ENCODE assay signal across 29 mouse cellular contexts in the genomic region with DNA sequence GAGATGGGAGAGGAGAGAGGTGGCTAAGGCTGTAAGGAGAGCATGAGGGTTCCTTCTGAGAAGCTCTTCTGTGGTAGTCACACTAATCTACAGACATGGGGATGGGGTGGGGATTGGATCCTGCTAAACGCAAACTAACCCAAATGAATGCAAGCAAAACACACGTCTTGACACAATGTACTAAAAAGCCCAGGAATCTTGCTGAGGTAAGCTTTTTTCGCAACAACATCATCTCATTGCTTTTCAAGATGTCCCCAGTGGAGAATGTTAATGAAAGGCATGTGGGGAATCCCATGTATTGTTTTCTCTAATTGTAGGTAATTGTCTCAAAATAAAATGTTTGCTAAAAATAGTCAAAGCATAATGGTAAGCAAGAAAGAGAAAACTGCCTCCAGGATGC.
DNase-seq lines count a peak whose midpoint lies in the region; ATAC-seq and TF ChIP-seq lines count a peak whose summit lies in the region.
"Had no signal": no experiment of that assay in that cellular context is flagged by ENCODE, and none has a peak within 500 bp of the region (broad histone marks: within the 10 kb centered on the region; RNA-seq: fewer than 3 reads in every experiment).

No protein-coding gene starts in this region.

- peak; percentile 12 for DNase-seq in embryonic facial prominence, embryonic 14.5 days (ENCODE audit: low spot score)
- no peak for DNase-seq in embryonic facial prominence, embryonic 10.5 days (ENCODE audit: low spot score)
- no peak for DNase-seq in CH12.LX (ENCODE audit: extremely low read depth)
- peak; percentile 36 for DNase-seq in R1 (ENCODE audit: low read depth, low spot score)
- peak; percentile 11 for DNase-seq in brain, embryonic 14.5 days (ENCODE audit: low read depth)
- no peak for DNase-seq in thymus, adult 2 months
- DNase-seq: adrenal gland, adult 8-10 months; adrenal gland, postnatal 14 days; adrenal gland, postnatal 36 days; B cell, adult 2 months; cerebellum, adult 11 months; cerebellum, adult 18-20 months; cerebellum, adult 8-10 months; cerebellum, adult 9-11 months; cerebellum, postnatal 14 days; cerebellum, postnatal 36 days; embryo, embryonic 11 days; forebrain, postnatal 0 days had no signal

- H3K9me3 ChIP-seq in embryonic facial prominence, embryonic 14.5 days (ENCODE audit: control insufficient read depth, low read length) = no peaks in the 10 kb centered on the region
- no peaks in the 10 kb centered on the region for H3K9me3 ChIP-seq in embryonic facial prominence, embryonic 10.5 days
- H3K9me3 ChIP-seq in CH12.LX (replicated peaks; ENCODE audit: low read length) = peaks cover 35% of the 10 kb centered on the region
- no peaks in the 10 kb centered on the region for H3K9me3 ChIP-seq in liver, embryonic 12.5 days (replicated peaks)
- H3K9me3 ChIP-seq: embryonic facial prominence, embryonic 12.5 days; embryonic facial prominence, embryonic 15.5 days; forebrain, embryonic 12.5 days; forebrain, embryonic 15.5 days had no signal

- H3K27me3 ChIP-seq in embryonic facial prominence, embryonic 14.5 days (replicated peaks; ENCODE audit: control insufficient read depth, insufficient read depth, low read length) = no peaks in the 10 kb centered on the region
- H3K27me3 ChIP-seq in embryonic facial prominence, embryonic 10.5 days (replicated peaks; ENCODE audit: low read depth, poor library complexity, severe bottlenecking) = no peaks in the 10 kb centered on the region
- no peaks in the 10 kb centered on the region for H3K27me3 ChIP-seq in CH12.LX (replicated peaks)
- no peaks in the 10 kb centered on the region for H3K27me3 ChIP-seq in liver, embryonic 12.5 days (replicated peaks)
- no peaks in the 10 kb centered on the region for H3K27me3 ChIP-seq in thymus, adult 2 months (ENCODE audit: control insufficient read depth, insufficient read depth, low read length)
- H3K27me3 ChIP-seq: embryonic facial prominence, embryonic 12.5 days; embryonic facial prominence, embryonic 15.5 days; forebrain, embryonic 12.5 days; forebrain, embryonic 15.5 days had no signal

- WGBS in embryonic facial prominence, embryonic 14.5 days = 34% methylated on average over 3 of the region's 3 CpGs
- 55% methylated on average over 3 of the region's 3 CpGs for WGBS in embryonic facial prominence, embryonic 10.5 days
- 51% methylated on average over 3 of the region's 3 CpGs for WGBS in liver, embryonic 12.5 days (ENCODE audit: insufficient replicate concordance)
- 76% methylated on average over 3 of the region's 3 CpGs for WGBS in thymus, adult 2 months

- no peak for TF ChIP-seq EP300 in CH12.LX (IDR thresholded peaks at IDR 0.05; ENCODE audit: low read length)

- H3K36me3 ChIP-seq in embryonic facial prominence, embryonic 14.5 days (ENCODE audit: control insufficient read depth, insufficient read depth, low read length) = no peaks in the 10 kb centered on the region
- no peaks in the 10 kb centered on the region for H3K36me3 ChIP-seq in embryonic facial prominence, embryonic 10.5 days (replicated peaks)
- H3K36me3 ChIP-seq in CH12.LX (replicated peaks in 1 of 2; ENCODE audit: control insufficient read depth in 1 of 2, insufficient read depth in 1 of 2, low read length in 1 of 2) = no peaks in the 10 kb centered on the region
- H3K36me3 ChIP-seq in liver, embryonic 12.5 days = no peaks in the 10 kb centered on the region
- no peaks in the 10 kb centered on the region for H3K36me3 ChIP-seq in thymus, adult 2 months (ENCODE audit: control insufficient read depth, insufficient read depth, low read length)
- H3K36me3 ChIP-seq: embryonic facial prominence, embryonic 12.5 days; embryonic facial prominence, embryonic 15.5 days; forebrain, embryonic 10.5 days; forebrain, embryonic 12.5 days; forebrain, embryonic 15.5 days; G1E had no signal

- no peak for TF ChIP-seq POLR2A in CH12.LX (IDR thresholded peaks at IDR 0.05; ENCODE audit: low read depth, low read length)
- no peak for TF ChIP-seq POLR2A in brain, embryonic 14.5 days (IDR thresholded peaks at IDR 0.05; ENCODE audit: borderline replicate concordance, extremely low read depth, insufficient read depth, insufficient read length, poor library complexity, severe bottlenecking)
- TF ChIP-seq POLR2A in thymus, adult 2 months (IDR thresholded peaks at IDR 0.05; ENCODE audit: control insufficient read depth, extremely low read depth, insufficient read depth, low read length, poor library complexity) = no peak

- H3K9ac ChIP-seq in embryonic facial prominence, embryonic 14.5 days (ENCODE audit: low read depth, low read length) = no peak overlapping the region
- H3K9ac ChIP-seq in CH12.LX (ENCODE audit: insufficient read depth, low read depth) = no peak overlapping the region
- H3K9ac ChIP-seq in liver, embryonic 12.5 days = no peak overlapping the region
- H3K9ac ChIP-seq: embryonic facial prominence, embryonic 12.5 days; embryonic facial prominence, embryonic 15.5 days; forebrain, embryonic 12.5 days; forebrain, embryonic 15.5 days; forebrain, postnatal 0 days had no signal

- no peak for ATAC-seq in embryonic facial prominence, embryonic 14.5 days (ENCODE audit: low read depth)
- ATAC-seq in liver, embryonic 12.5 days = no peak
- ATAC-seq: activated CD4-positive, CD25-positive, alpha-beta regulatory T cell, adult 4 months; CD4-positive, CD25-positive, alpha-beta regulatory T cell, adult 4 months; forebrain, embryonic 15.5 days; forebrain, postnatal 0 days; Patski had no signal

- no peak for TF ChIP-seq RAD21 in CH12.LX (IDR thresholded peaks at IDR 0.05; ENCODE audit: low read depth, low read length)

- H3K4me3 ChIP-seq in embryonic facial prominence, embryonic 14.5 days (ENCODE audit: low read depth, low read length) = no peak overlapping the region
- no peak overlapping the region for H3K4me3 ChIP-seq in embryonic facial prominence, embryonic 10.5 days
- H3K4me3 ChIP-seq in CH12.LX (replicated peaks in 1 of 3; ENCODE audit: low read depth in 2 of 3, low read length in 2 of 3, poor library complexity in 1 of 3) = no peak overlapping the region
- no peak overlapping the region for H3K4me3 ChIP-seq in liver, embryonic 12.5 days
- H3K4me3 ChIP-seq in thymus, adult 2 months (ENCODE audit: control insufficient read depth, insufficient read depth, low read length) = no peak overlapping the region
- H3K4me3 ChIP-seq: embryonic facial prominence, embryonic 12.5 days; embryonic facial prominence, embryonic 15.5 days; erythroblast, embryonic 14.5 days; forebrain, embryonic 10.5 days; forebrain, embryonic 12.5 days; forebrain, embryonic 15.5 days had no signal

- no peaks in the 10 kb centered on the region for H3K79me2 ChIP-seq in CH12.LX (replicated peaks; ENCODE audit: control insufficient read depth, extremely low read depth, insufficient read depth, poor library complexity, severe bottlenecking)

- no peak overlapping the region for H3K4me2 ChIP-seq in embryonic facial prominence, embryonic 14.5 days (ENCODE audit: low read depth, low read length)
- no peak overlapping the region for H3K4me2 ChIP-seq in CH12.LX (ENCODE audit: insufficient read depth, low read depth, poor library complexity, severe bottlenecking)
- H3K4me2 ChIP-seq in liver, embryonic 12.5 days = no peak overlapping the region
- H3K4me2 ChIP-seq: embryonic facial prominence, embryonic 12.5 days; embryonic facial prominence, embryonic 15.5 days; forebrain, embryonic 12.5 days; forebrain, embryonic 15.5 days had no signal

- no peaks in the 10 kb centered on the region; the same call in 1 of the 2 replicates for H3K4me1 ChIP-seq in embryonic facial prominence, embryonic 14.5 days (ENCODE audit: control insufficient read depth, insufficient read depth, low read length)
- peaks cover 2% of the 10 kb centered on the region; the same call in 1 of the 2 replicates for H3K4me1 ChIP-seq in embryonic facial prominence, embryonic 10.5 days
- no peaks in the 10 kb centered on the region for H3K4me1 ChIP-seq in CH12.LX (ENCODE audit: control insufficient read depth in 1 of 2, insufficient read depth in 2 of 2)
- no peaks in the 10 kb centered on the region for H3K4me1 ChIP-seq in liver, embryonic 12.5 days
- H3K4me1 ChIP-seq in thymus, adult 2 months (replicated peaks; ENCODE audit: control insufficient read depth, insufficient read depth, low read length) = no peaks in the 10 kb centered on the region
- H3K4me1 ChIP-seq: embryonic facial prominence, embryonic 12.5 days; forebrain, embryonic 15.5 days had no signal

- no peak for TF ChIP-seq CTCF in CH12.LX (conservative IDR thresholded peaks at IDR 0.05 in 1 of 2, IDR thresholded peaks at IDR 0.05 in 1 of 2; ENCODE audit: low read depth in 2 of 2, low read length in 2 of 2)
- no peak for TF ChIP-seq CTCF in brain, embryonic 14.5 days (IDR thresholded peaks at IDR 0.05; ENCODE audit: borderline replicate concordance, extremely low read depth, insufficient read depth, insufficient read length)
- TF ChIP-seq CTCF in thymus, adult 2 months (IDR thresholded peaks at IDR 0.05; ENCODE audit: borderline replicate concordance, control insufficient read depth, extremely low read depth, insufficient read depth, low read length, poor library complexity) = no peak

- H3K27ac ChIP-seq in embryonic facial prominence, embryonic 14.5 days (replicated peaks; ENCODE audit: low read depth, low read length) = no peak overlapping the region
- H3K27ac ChIP-seq in embryonic facial prominence, embryonic 10.5 days (replicated peaks) = no peak overlapping the region
- no peak overlapping the region for H3K27ac ChIP-seq in CH12.LX (ENCODE audit: insufficient read depth, low read depth)
- H3K27ac ChIP-seq in liver, embryonic 12.5 days = no peak overlapping the region
- H3K27ac ChIP-seq in thymus, adult 2 months (ENCODE audit: control insufficient read depth, insufficient read depth, low read length) = no peak overlapping the region
- H3K27ac ChIP-seq: embryonic facial prominence, embryonic 12.5 days; embryonic facial prominence, embryonic 15.5 days; forebrain, embryonic 10.5 days; forebrain, embryonic 12.5 days; forebrain, embryonic 15.5 days had no signal

- dilution Hi-C loops in CH12.LX (cut with MboI; ENCODE audit: extremely low pct_ligation_motif_present, extremely low pct_unique_long_range_greater_than_20kb, low sequenced_read_pairs) = no loop called here

- in situ Hi-C loops in CH12.LX (cut with MboI; ENCODE audit: low pct_ligation_motif_present, low pct_unique_long_range_greater_than_20kb, low sequenced_read_pairs) = no loop called here

TF ChIP-seq in CH12.LX, 34 proteins besides CTCF, POLR2A, EP300 and RAD21:
- TF ChIP-seq NRF1 (IDR thresholded peaks at IDR 0.05; ENCODE audit: low read depth, low read length) = no peak
- peak; percentile 78 for TF ChIP-seq MAFK (IDR thresholded peaks at IDR 0.05; ENCODE audit: insufficient replicate concordance, low read length)

Comparison
In these comparisons a context has a peak if more than half of its experiments do, and no peak if none do; other contexts are left out.
1. DNase-seq: peak in embryonic facial prominence, embryonic 14.5 days (single experiment), R1 (single experiment) and brain, embryonic 14.5 days (single experiment); none in embryonic facial prominence, embryonic 10.5 days (single experiment), CH12.LX (single experiment) and thymus, adult 2 months (single experiment).